Mouse (Mus musculus) lung, postnatal 0 days (tissue): ENCODE results near the gene Pgm5.

Experiments used
- CTCF ChIP-seq: IDR thresholded peaks from 2 replicates; pipeline ENCODE4 v1.5.1; 2016; ENCODE audit warnings: antibody characterized with exemption, mild to moderate bottlenecking
- EP300 ChIP-seq: IDR thresholded peaks from 2 replicates; pipeline ENCODE4 v1.6.1; 2016; ENCODE audit warnings: antibody characterized with exemption, mild to moderate bottlenecking, control low read depth

DNA sequence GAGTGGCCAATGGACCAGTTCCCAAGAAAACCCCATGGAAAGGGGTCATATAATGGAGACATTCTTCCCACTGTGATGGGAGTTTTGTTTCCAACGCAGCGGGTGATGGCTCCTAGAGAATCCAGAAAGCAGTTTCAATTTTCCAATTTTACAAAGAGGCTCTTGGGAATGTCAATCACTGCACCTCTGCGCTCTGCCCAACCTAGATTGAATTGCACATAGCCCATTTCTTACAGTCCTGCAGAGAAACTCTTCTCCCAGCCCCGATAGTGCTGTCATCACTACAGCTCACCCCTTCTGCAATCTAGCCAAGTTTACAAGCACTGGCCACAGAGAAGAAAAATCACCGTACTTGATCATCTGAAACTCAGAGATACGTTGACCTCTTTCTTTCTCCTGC, 119.0 kb downstream of the Pgm5 start:
- TF ChIP-seq CTCF (no peak), EP300 (no peak)
